Mouse (Mus musculus) embryonic facial prominence, embryonic 14.5 days (tissue): Measurements from ENCODE around the gene Fndc3b. TPM values are rescaled to one million over a fixed set of nuclear protein-coding genes. Genes with fewer than 3 reads are reported as not detected.

Experiments used
- ATAC-seq: fragments of 200-750 bp; cut with Nextera tagmentation; 2 replicates; pipeline ENCODE4 v1.8.0; 2017; ENCODE audit warnings: low read depth, moderate number of reproducible peaks, moderate TSS enrichment
- DNase-seq: peaks from one replicate; pipeline ENCODE4 v3.0.0-alpha.2; 2015; ENCODE audit warnings: low spot score
- H3K27ac ChIP-seq: fragments of 300-500 bp; sonication (generic); replicated peaks from 2 replicates; pipeline ENCODE4 v1.5.1; 2014; ENCODE audit warnings: low read depth, mild to moderate bottlenecking, low read length, moderate library complexity
- H3K27me3 ChIP-seq: fragments of 300-500 bp; sonication (generic); replicated peaks from 2 replicates; pipeline ENCODE4 v1.6.1; 2014; ENCODE audit warnings: low read length; ENCODE audit not compliant: control insufficient read depth, insufficient read depth
- H3K36me3 ChIP-seq: fragments of 300-500 bp; sonication (generic); 2 replicates; pipeline ENCODE4 v1.6.1; 2014; ENCODE audit warnings: low read length, mixed read lengths; ENCODE audit not compliant: control insufficient read depth, insufficient read depth
- H3K4me1 ChIP-seq: fragments of 300-500 bp; sonication (generic); 2 replicates; pipeline ENCODE4 v1.6.1; 2014; ENCODE audit warnings: antibody characterized with exemption, low read length; ENCODE audit not compliant: control insufficient read depth, insufficient read depth
- H3K4me2 ChIP-seq: fragments of 300-500 bp; sonication (generic); 2 replicates; pipeline ENCODE4 v1.6.1; 2014; ENCODE audit warnings: low read depth, mild to moderate bottlenecking, low read length, moderate library complexity, mixed read lengths
- H3K4me3 ChIP-seq: fragments of 300-500 bp; sonication (generic); 2 replicates; pipeline ENCODE4 v1.5.1; 2014; ENCODE audit warnings: low read depth, mild to moderate bottlenecking, low read length
- H3K9ac ChIP-seq: fragments of 300-500 bp; sonication (generic); 2 replicates; pipeline ENCODE4 v1.6.1; 2014; ENCODE audit warnings: low read depth, mild to moderate bottlenecking, low read length, moderate library complexity, mixed read lengths
- H3K9me3 ChIP-seq: fragments of 300-500 bp; sonication (generic); 2 replicates; pipeline ENCODE4 v1.6.1; 2016; ENCODE audit warnings: low read length; ENCODE audit not compliant: control insufficient read depth
- WGBS: fragments of 180-500 bp; shearing (Covaris S2); extraction: QIAGEN DNeasy Blood & Tissue Kit; methylation state at CpG from one replicate; pipeline ENCODE4 v1.1.7; 2014; 5-methylcytosine and 5-hydroxymethylcytosine counted together
- polyA plus RNA-seq: library from polyadenylated mRNA; unstranded; fragments of >200 nt; fragmentation: Nextera tagmentation; extraction: Ambion mirVana; gene quantifications from 2 replicates; pipeline ENCODE4 v1.2.1, GENCODE M21; 2014

Gene Fndc3b
- polyA plus RNA-seq, 1 experiment from 2014 or later, result 44.3 TPM

DNA sequence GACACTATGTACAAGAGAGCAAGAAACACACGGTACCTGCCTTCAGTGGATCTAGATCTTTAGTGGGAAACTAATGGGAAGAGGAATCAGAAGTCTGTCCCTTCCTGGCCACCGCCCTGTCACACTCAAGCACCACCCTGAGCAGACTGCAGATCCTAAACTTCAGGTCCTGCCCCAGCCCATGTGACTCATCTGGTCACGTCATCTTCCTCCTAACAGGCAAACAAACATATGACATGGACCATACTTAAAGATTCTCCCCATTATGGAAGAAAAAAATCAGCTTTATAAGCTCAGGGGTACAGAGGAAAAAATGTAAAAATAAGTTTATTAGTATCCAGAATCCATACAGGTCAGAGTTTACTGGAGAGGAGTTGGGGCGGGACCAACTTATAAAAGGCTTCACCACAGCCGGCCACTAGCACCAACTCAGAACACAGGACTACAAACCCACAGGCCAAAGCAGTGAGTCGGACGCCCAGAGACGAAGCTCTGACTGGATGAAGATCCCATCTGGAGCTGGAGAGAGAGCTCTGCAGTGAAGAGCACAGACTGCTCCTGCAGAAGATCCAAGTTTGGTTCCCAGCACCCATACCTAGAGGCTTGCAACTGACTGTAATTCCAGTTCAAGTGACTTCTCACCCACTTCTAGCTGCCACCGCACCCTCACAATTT, 19.5 kb downstream of the Fndc3b start:
- H3K9me3 ChIP-seq, result 0 out of 2 replicates have a peak, but pooled peaks cover 5% of the 10 kb centered on the region
- H3K4me1 ChIP-seq, result peaks cover 34% of the 10 kb centered on the region
- no peak overlapping the region for H3K27ac ChIP-seq
- no peak overlapping the region for H3K4me3 ChIP-seq
- 87% methylated on average over 9 of the region's 9 CpGs for WGBS
- H3K9ac ChIP-seq, result no peak overlapping the region
- H3K36me3 ChIP-seq, result no peaks in the 10 kb centered on the region
- no peak for DNase-seq
- H3K27me3 ChIP-seq, result no peaks in the 10 kb centered on the region
- ATAC-seq, result no peak
- H3K4me2 ChIP-seq, result no peak overlapping the region

DNA sequence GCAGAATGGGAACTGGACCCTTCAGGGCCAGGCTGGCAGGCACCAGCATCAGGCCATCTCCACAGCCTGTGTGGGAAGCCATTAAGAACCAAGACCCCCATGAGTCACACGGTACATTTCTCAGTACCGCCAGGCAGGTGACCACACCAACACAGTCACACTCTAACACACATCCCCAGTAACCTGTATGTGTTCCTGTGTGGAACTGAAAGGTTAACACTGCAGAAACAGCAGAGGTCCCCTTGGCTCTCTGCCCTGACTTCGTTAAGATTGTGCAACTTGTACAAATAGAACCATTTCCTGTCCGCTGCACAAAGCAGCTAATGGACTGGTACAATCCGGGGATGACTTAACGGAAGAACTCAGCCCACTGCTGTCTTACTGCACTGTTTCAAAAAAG, 21.1 kb downstream of the Fndc3b start:
- no peak overlapping the region for H3K4me3 ChIP-seq
- H3K4me1 ChIP-seq, result peaks cover 21% of the 10 kb centered on the region; the same call in 1 of the 2 replicates
- ATAC-seq, result peak; percentile 47; the same call in 1 of the 2 replicates
- H3K4me2 ChIP-seq, result no peak overlapping the region
- peak; percentile 84 for DNase-seq
- H3K27me3 ChIP-seq, result no peaks in the 10 kb centered on the region
- WGBS, result 62% methylated on average over 6 of the region's 6 CpGs
- H3K9me3 ChIP-seq, result 0 out of 2 replicates have a peak, but pooled peaks cover 5% of the 10 kb centered on the region
- no peak overlapping the region for H3K9ac ChIP-seq
- peak overlapping the region; percentile 18; the same call in 1 of the 2 replicates for H3K27ac ChIP-seq
- H3K36me3 ChIP-seq, result no peaks in the 10 kb centered on the region

DNA sequence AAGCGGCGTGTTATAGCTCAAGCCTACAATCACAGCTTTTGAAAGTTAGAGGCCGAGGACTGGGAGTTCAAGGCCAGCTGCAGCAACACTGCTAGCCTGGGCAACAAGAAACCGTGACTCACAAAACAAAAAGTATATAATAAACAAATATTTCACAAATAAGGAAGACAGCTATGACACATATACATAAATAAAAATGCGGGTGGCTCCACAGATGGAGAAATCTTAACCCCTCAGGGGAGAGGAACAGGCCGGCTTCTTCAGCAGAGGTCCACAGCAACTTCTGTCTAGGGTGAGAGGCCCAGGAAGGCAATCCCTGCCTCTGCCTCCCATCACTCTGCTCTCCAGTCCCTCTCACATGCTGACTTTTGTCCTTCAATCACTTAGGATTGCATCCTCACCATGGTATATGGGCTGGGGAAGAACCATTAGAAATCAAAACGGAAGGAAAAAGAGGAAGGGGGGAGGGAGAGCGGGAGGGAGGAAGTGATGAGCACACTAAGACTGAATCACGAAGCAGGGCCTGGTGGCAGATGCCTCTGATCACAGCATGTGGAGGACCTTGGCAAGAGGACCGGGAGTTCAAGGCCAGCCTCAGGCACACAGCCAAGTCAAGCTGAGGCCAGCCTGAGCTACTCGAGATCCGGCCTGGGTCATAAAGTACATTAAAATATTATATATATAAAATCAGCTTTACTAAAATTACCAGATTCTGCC, 21.8 kb downstream of the Fndc3b start:
- no peak for DNase-seq
- Histone ChIP-seq H3K27me3 (no peaks in the 10 kb centered on the region), H3K4me2 (no peak overlapping the region), H3K9ac (no peak overlapping the region), H3K36me3 (peaks cover 5% of the 10 kb centered on the region; the same call in 1 of the 2 replicates), H3K4me1 (peaks cover 16% of the 10 kb centered on the region; the same call in 1 of the 2 replicates), H3K9me3 (0 out of 2 replicates have a peak, but pooled peaks cover 5% of the 10 kb centered on the region), H3K4me3 (no peak overlapping the region), H3K27ac (no peak overlapping the region; the same call in 1 of the 2 replicates)
- no peak for ATAC-seq
- 74% methylated on average over 12 of the region's 12 CpGs for WGBS

DNA sequence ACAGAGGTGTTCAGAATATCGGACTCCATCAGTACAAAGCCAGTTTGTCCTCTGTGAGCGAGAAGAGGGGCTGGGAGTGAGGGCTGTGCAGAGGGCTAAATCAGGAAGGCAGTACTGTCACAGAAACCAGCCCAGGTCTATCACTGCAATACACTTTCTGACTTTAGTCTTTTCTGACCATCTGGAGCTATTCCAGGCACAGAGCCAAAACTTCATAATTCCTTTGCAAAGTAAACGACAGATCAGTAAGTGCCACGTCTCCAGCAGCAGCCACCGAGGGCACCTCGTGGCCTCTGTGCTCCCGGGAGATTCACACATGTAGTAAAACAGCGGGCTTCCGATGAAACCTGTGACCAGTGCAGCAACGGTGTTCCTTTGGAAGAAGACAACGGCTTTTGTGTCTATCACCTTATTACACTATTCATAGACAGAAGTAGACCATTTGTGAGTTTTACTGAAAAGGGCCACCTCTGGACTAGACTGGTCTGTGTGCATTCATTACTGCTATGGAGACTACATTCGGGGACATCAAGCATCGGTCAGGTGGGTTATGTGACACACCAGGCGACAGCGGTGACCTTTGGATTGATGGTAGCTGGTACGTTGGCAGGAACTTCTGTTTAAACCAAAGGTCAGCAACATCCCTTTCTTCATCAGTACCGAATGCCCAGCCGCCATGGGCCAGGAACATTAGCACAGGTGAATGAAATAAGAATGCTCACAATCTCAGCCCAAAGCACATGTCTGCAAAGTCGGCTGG, 24.2 kb downstream of the Fndc3b start:
- 72% methylated on average over 19 of the region's 19 CpGs for WGBS
- Histone ChIP-seq H3K27me3 (no peaks in the 10 kb centered on the region), H3K27ac (no peak overlapping the region), H3K36me3 (peaks cover 16% of the 10 kb centered on the region), H3K4me2 (no peak overlapping the region), H3K9ac (no peak overlapping the region), H3K4me1 (peaks cover 16% of the 10 kb centered on the region; the same call in 1 of the 2 replicates), H3K9me3 (0 out of 2 replicates have a peak, but pooled peaks cover 5% of the 10 kb centered on the region), H3K4me3 (no peak overlapping the region)
- ATAC-seq (no peak), DNase-seq (peak; percentile 76)

DNA sequence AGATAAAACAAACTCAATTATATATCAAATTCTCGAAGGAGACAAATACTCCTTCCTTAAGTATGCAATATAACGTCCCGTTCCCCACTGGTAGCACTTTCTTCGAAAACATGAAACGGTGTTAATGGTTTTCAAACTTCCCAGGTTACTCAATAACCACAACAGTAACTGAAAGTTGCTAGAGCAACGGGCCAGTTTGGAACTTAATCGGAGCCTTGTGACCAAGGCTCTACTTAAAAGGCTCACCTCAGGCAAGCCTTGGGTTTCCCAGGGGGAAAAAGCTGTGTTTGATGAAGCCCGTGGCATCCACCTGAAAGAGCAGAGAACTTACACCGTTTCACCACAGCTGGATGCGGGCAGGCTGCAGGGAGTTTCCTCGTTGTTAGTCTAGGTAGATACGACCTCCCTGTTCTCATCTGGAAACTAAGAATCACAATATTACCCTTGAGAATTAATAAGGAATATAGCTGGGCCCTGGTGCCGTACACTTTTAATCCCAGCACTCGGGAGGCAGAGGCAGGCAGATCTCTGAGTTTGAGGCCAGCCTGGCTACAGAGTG, 25.4 kb downstream of the Fndc3b start:
- Histone ChIP-seq H3K27me3 (no peaks in the 10 kb centered on the region), H3K4me2 (no peak overlapping the region), H3K36me3 (peaks cover 16% of the 10 kb centered on the region), H3K4me1 (peaks cover 13% of the 10 kb centered on the region; the same call in 1 of the 2 replicates), H3K9me3 (0 out of 2 replicates have a peak, but pooled peaks cover 5% of the 10 kb centered on the region), H3K9ac (no peak overlapping the region), H3K4me3 (no peak overlapping the region), H3K27ac (no peak overlapping the region)
- 80% methylated on average over 14 of the region's 14 CpGs for WGBS
- ATAC-seq, result no peak
- no peak for DNase-seq

DNA sequence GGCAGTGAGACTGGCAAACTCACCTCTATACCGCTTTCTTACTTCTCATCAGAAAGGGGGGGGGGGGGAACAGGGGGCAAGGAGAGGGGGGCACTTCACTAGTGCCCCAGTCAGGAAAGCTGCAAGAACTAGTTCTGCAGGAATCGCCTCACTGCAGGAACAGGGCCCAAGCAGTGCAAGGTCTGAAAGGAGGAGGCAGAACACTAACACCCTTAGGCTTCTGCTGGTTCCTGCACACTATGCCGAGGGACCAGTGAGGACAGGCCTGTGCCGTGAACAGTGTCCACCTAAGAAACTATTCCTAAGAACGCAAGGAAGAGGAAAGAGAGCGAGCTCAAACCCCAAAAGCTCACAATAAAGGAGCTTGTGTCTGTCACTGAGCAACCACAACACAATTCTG, 26.0 kb downstream of the Fndc3b start:
- no peaks in the 10 kb centered on the region for H3K27me3 ChIP-seq
- H3K36me3 ChIP-seq, result peaks cover 16% of the 10 kb centered on the region
- no peak overlapping the region for H3K27ac ChIP-seq
- WGBS, result 81% methylated on average over 6 of the region's 6 CpGs
- no peak overlapping the region for H3K9ac ChIP-seq
- ATAC-seq, result no peak
- H3K4me3 ChIP-seq, result no peak overlapping the region
- DNase-seq, result no peak
- H3K4me1 ChIP-seq, result peaks cover 10% of the 10 kb centered on the region; the same call in 1 of the 2 replicates
- H3K4me2 ChIP-seq, result no peak overlapping the region
- 0 out of 2 replicates have a peak, but pooled peaks cover 5% of the 10 kb centered on the region for H3K9me3 ChIP-seq

DNA sequence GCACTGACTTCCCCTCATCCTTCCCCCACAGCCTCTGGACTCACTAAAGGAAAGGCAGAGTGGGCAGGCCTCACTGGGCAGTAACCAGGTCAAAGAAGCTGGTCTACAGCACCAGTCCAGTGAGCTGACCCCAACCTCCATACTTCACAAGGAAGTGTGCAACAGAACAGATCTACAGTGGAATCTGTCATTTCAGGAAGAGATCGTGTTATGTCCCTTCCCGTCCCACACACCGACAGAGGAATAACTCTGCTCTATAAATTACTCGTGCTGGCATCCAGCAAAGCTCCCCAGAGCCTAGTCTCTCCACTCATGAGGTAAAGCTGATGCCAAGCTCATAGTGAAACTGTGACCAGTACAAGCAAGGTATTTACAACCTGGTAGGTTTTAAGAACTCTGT, 27.7 kb downstream of the Fndc3b start:
- H3K27me3 ChIP-seq, result no peaks in the 10 kb centered on the region
- WGBS, result 61% methylated on average over 4 of the region's 4 CpGs
- no peak overlapping the region for H3K9ac ChIP-seq
- peaks cover 16% of the 10 kb centered on the region for H3K36me3 ChIP-seq
- H3K4me2 ChIP-seq, result no peak overlapping the region
- no peak overlapping the region for H3K27ac ChIP-seq
- peaks cover 5% of the 10 kb centered on the region for H3K4me1 ChIP-seq
- no peak overlapping the region for H3K4me3 ChIP-seq
- ATAC-seq, result no peak
- DNase-seq, result no peak
- 0 out of 2 replicates have a peak, but pooled peaks cover 5% of the 10 kb centered on the region for H3K9me3 ChIP-seq

DNA sequence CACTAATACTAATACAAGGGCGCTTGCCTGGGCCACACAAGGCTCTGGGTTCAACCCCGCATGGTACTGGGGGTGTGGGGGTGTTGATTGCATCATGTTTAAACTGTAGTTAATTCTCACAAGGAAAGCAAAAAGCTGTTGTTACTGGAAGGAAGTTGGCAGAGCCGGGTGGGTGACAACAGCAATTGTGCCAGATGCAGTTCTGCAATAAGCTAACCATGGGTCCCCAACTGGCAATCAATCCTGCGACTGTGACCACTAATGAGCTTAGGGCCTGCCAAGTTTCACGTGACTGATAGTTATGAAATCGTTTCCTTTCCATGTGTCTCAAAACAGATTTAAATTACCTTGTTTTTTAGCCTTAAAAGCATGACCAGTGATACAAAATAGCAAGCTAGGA, 33.5 kb downstream of the Fndc3b start:
- Histone ChIP-seq H3K27ac (no peak overlapping the region), H3K27me3 (no peaks in the 10 kb centered on the region), H3K9ac (no peak overlapping the region), H3K4me2 (no peak overlapping the region), H3K36me3 (peaks cover 6% of the 10 kb centered on the region), H3K9me3 (no peaks in the 10 kb centered on the region), H3K4me1 (peaks cover 27% of the 10 kb centered on the region), H3K4me3 (no peak overlapping the region)
- 46% methylated on average over 6 of the region's 6 CpGs for WGBS
- ATAC-seq (peak; percentile 31; the same call in 1 of the 2 replicates), DNase-seq (peak; percentile 71)
